Mouse (Mus musculus): ENCODE results near the gene Dkk2.
"Not testable (repeated sequence)": the region's sequence is repeated elsewhere in the genome, so short reads cannot be mapped to it uniquely, and the experiment has no call there.

The Dkk2 gene

GRCm38 (mm10) chr3:132085112-132085822, at the start of gene Dkk2:
Gene Dkk2 (plus strand): TSS chr3:132085292.
- DNase-seq (ENCODE audit: low spot score), result no peak

GRCm38 (mm10) chr3:132036704-132037103, 48.4 kb upstream of the Dkk2 start:
- DNase-seq (ENCODE audit: low spot score), result no peak

GRCm38 (mm10) chr3:132037670-132038069, 47.4 kb upstream of the Dkk2 start:
- DNase-seq (ENCODE audit: low spot score), result no peak

GRCm38 (mm10) chr3:132040066-132040465, 45.0 kb upstream of the Dkk2 start:
- DNase-seq (ENCODE audit: low spot score), result no peak

- DNase-seq (ENCODE audit: low spot score), result no peak
These were observed 34.1 kb upstream of the Dkk2 start for GRCm38 (mm10) chr3:132050884-132051457.

- DNase-seq (ENCODE audit: low spot score), result not testable (repeated sequence)
These were observed 22.3 kb upstream of the Dkk2 start for GRCm38 (mm10) chr3:132062816-132063215.

- DNase-seq (ENCODE audit: low spot score), result no peak
These were observed 21.7 kb upstream of the Dkk2 start for GRCm38 (mm10) chr3:132063374-132063773.

GRCm38 (mm10) chr3:132063966-132064365, 21.1 kb upstream of the Dkk2 start:
- no peak for DNase-seq (ENCODE audit: low spot score)

- DNase-seq (ENCODE audit: low spot score), result no peak
These were observed 20.2 kb upstream of the Dkk2 start for GRCm38 (mm10) chr3:132064920-132065319.

- no peak for DNase-seq (ENCODE audit: low spot score)
These were observed 14.1 kb upstream of the Dkk2 start for GRCm38 (mm10) chr3:132070949-132071348.

- peak; percentile 29 for DNase-seq (ENCODE audit: low spot score)
These were observed 1.1 kb upstream of the Dkk2 start for GRCm38 (mm10) chr3:132084018-132084417.

GRCm38 (mm10) chr3:132084680-132085079, 412 bp upstream of the Dkk2 start:
- no peak for DNase-seq (ENCODE audit: low spot score)

- DNase-seq (ENCODE audit: low spot score), result no peak
These were observed 795 bp downstream of the Dkk2 start for GRCm38 (mm10) chr3:132085823-132086350.

- DNase-seq (ENCODE audit: low spot score), result no peak
These were observed 1.4 kb downstream of the Dkk2 start for GRCm38 (mm10) chr3:132086461-132086860.

- DNase-seq (ENCODE audit: low spot score), result peak; percentile 11
These were observed 2.0 kb downstream of the Dkk2 start for GRCm38 (mm10) chr3:132087011-132087486.

- DNase-seq (ENCODE audit: low spot score), result no peak
These were observed 7.9 kb downstream of the Dkk2 start for GRCm38 (mm10) chr3:132092983-132093382.

- no peak for DNase-seq (ENCODE audit: low spot score)
These were observed 11.2 kb downstream of the Dkk2 start for GRCm38 (mm10) chr3:132096296-132096695.

- DNase-seq (ENCODE audit: low spot score), result no peak
These were observed 15.7 kb downstream of the Dkk2 start for GRCm38 (mm10) chr3:132100746-132101145.

- DNase-seq (ENCODE audit: low spot score), result peak; percentile 24
These were observed 17.9 kb downstream of the Dkk2 start for GRCm38 (mm10) chr3:132103020-132103419.

GRCm38 (mm10) chr3:132103454-132103853, 18.4 kb downstream of the Dkk2 start:
- DNase-seq (ENCODE audit: low spot score), result peak; percentile 7

GRCm38 (mm10) chr3:132115772-132116511, 30.9 kb downstream of the Dkk2 start:
- DNase-seq (ENCODE audit: low spot score), result no peak

- no peak for DNase-seq (ENCODE audit: low spot score)
These were observed 36.3 kb downstream of the Dkk2 start for GRCm38 (mm10) chr3:132121344-132121743.

GRCm38 (mm10) chr3:132122581-132122980, 37.5 kb downstream of the Dkk2 start:
- DNase-seq (ENCODE audit: low spot score), result no peak

All from left cerebral cortex, adult 11 months (tissue).